Mouse (Mus musculus): ENCODE results near the gene Cfap298.

Cfap298 gene

DNA sequence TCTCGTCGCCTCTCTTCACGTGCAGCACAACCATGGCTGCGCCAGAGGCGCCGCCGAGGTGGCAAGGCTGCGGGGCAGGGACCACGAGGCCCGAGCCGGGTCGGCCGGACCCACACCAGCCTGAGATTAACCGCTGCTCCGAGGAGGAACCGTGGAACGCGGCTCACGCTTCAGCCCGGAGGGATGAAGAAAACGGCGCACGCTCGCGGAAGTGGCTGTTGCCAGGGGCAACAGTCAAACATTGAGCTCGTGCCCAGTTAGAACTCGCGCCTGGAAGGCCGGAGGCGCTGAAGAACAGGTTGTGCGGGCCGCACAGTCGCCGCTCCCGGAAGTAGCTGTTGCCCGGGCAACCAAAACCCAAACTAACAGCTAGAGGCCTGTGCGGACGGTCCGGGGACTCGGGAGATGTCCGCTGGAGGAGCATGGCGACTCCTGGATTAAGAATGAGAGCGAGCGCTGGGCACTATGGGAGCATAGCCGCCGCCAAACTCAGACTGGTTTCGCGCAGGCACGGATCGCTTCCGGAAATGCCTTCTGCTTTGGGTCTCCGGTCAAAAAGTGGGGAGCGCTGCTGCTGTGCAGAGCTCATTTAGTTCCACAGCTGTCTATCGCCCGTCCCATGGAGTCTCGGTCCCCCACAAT is at the start of gene Cfap298:
TSS of gene Cfap298 (minus strand) at position 428 of the 642 bp plus-strand sequence.
- peak; percentile 94 for DNase-seq

- DNase-seq = no peak
These were observed 36.1 kb upstream of the Cfap298 start for GRCm38 (mm10) chr16:90971004-90971403.

- DNase-seq = no peak
These were observed 31.3 kb upstream of the Cfap298 start for GRCm38 (mm10) chr16:90966241-90966640.

DNA sequence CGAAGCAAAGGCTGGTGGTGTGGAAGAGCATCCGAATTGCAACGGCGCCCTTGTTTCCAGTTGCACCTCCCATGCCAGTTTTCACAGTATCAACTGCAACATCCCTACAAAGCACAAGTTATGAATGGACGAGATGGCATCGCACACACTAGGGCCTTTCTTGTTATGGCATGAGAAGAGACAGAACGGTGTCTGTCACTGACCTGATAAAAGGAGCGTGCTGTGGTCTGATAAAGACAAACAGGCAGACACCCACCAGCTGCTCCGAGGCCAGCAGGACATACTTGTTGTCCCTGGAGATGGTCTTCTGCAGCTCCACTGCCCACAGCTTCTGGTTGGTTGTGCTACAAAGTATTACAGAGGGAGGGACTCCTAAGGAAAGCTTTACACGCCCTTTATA is 29.4 kb upstream of the Cfap298 start:
- no peak for DNase-seq

DNA sequence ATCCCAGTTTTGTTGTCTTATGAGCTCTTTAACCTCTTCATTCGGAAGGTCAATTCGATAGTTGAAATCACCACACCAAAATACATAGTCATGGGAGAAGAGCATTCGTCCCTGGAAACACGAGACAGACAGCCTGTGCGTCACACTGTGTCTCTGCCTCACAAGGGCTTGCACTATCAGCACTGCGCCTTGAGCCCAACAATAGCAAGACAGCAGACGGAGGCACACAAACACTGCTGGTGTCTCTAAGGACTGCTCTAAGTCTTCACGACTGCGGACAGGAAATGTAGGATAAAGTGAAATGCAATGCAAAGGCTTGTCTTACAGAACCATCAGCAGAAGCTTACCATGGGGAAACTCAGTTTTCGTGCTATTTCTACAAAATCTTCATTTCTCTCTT is 29.0 kb upstream of the Cfap298 start:
- DNase-seq = no peak

GRCm38 (mm10) chr16:90963231-90963630 is 28.3 kb upstream of the Cfap298 start:
- no peak for DNase-seq

- peak; percentile 63 for DNase-seq
These were observed 23.6 kb upstream of the Cfap298 start for GRCm38 (mm10) chr16:90958301-90959085.

DNA sequence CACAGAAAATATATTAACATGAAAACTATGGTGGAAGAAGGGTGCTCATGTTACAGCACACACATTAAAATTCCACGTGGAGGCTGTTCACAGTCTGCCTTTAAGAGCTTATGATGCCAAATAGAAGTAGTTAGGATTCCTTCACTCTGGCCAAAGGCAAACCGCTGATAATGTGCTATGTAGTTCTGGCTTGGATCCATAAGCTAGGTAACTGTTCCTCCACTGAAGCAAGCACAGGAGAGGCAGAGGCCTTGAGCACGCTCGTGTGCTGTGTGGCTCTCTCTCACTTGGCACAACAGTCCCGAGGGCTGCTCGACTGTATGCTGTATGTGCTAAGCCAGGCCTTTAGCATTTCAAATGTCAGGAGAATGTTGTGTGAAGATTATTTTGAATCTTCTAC is 20.6 kb upstream of the Cfap298 start:
- no peak for DNase-seq

GRCm38 (mm10) chr16:90953770-90954169 is 18.9 kb upstream of the Cfap298 start:
- no peak for DNase-seq

- no peak for DNase-seq
These were observed 18.2 kb upstream of the Cfap298 start for GRCm38 (mm10) chr16:90953147-90953546.

DNA sequence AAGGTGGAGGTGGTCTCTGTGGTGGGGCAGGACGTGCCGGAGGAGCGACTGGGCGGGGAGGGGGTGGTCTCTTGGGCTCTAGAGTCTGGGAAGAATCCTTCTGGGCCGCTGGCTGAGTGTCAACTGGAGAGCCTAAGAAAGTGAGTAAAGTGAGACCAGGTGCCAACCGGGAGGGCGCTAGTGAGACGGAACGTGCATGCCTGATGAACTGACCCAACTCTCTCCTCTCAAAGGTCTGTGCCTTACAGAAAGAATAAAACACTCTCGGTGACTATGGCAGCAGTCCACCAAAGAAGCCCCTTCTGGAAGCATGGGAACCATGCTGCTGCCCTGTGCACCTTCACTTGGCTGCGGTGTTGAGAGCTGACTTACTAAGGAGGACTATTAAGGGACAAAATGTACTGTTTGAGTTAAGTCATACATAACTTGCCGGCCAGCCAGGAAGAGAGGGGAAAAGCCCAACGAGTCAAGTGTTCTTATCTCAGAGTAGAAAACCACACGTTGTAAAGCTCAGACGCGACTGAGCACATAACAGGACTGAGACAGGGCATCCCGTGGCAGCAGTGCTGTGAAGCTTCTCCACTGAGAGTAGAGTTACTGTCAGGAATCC is 15.5 kb upstream of the Cfap298 start:
- no peak for DNase-seq

GRCm38 (mm10) chr16:90946977-90947376 is 12.1 kb upstream of the Cfap298 start:
- DNase-seq = no peak

GRCm38 (mm10) chr16:90941246-90941645 is 6.3 kb upstream of the Cfap298 start:
- no peak for DNase-seq

DNA sequence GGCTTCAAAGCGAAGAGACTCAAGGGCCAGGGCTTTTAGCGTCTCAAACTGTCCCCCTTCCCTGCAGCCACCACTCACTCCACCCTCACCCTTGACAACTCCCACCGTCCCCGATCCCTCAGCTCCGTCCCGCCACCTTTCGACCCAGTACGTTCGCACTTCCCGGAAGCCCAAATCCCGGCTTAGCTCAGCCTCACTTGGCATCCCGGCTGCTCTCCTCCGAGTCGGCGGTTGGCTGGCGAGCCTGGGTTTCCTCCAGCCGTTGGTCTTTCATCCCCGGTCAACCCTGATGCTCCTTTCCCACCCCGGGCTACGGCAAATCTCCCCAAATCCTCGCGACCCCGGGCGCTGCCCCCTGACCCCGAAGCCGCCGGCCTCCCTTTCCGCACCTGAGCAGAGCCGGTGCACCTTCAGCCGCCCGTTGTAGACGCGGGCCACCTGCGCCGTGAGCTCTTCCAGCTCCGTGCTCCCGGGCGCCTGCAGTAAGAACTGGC is 674 bp downstream of the Cfap298 start:
- DNase-seq = peak; percentile 70

GRCm38 (mm10) chr16:90933534-90934176 is 1.3 kb downstream of the Cfap298 start:
- DNase-seq = no peak

DNA sequence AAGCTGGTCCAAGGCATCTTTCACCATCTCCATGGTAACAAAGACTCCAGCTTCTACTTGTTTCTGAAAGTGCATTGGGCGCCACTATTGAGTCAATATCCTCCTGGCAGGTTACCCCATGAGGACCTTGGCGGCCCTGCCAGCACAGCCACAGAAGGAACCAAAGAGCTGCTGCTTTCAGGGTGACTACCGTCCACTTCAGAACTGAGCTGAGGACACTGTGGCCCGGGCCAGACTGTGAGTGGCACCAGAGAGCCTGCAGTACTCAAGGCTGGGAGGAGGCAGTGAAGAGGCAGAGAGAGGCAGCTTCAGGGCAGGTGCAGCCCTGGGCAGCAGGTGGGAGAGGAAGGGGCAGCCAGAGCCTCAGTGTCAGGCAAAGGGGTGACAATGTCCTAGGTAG is 7.5 kb downstream of the Cfap298 start:
- no peak for DNase-seq

DNA sequence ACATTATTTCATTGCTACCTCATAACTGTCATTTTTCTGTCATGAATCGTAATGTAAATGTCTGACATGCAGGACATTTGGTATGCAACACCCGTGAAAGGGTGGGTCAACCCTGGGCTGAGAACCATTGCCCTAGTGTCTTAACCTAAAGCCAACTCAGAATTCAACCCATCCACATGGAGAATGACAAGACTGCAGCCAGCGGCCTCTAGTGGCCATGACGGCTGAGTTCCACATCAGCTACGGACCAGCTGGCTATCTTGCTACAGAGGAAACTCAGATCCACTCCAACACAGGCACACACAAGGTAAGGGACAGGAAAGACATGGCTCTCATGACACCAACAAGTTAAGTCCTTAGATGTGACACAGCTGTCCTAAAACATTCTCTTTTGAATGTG is 9.5 kb downstream of the Cfap298 start:
- DNase-seq = peak; percentile 56

- DNase-seq = no peak
These were observed 10.1 kb downstream of the Cfap298 start for GRCm38 (mm10) chr16:90924606-90925370.

- no peak for DNase-seq
These were observed 13.3 kb downstream of the Cfap298 start for GRCm38 (mm10) chr16:90921471-90922159.

GRCm38 (mm10) chr16:90917156-90917555 is 17.8 kb downstream of the Cfap298 start:
- DNase-seq = no peak

DNA sequence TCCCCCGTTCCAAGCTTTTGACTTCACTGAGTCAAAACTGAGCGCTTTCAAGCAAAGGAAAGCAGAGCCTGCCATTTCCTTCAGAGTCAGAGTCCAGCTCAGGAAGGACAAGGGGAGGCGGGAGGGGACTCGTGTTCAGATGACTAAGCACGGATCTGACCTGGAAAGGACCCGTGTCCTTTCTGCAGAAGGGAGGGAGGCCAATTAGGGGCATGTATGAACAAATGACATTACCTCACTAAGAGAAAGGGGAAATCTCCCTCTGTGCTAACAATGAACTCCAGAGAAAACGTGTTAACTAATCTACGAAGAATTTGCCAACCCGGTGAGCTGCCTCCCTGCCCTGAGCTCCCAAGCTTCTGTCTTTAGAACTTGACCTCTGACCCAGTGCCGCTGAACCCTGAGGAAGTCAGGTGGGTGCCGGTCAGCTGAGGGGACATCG is 18.9 kb downstream of the Cfap298 start:
- no peak for DNase-seq

GRCm38 (mm10) chr16:90911766-90912165 is 23.1 kb downstream of the Cfap298 start:
- no peak for DNase-seq
